Mouse (Mus musculus) testis, adult 2 months (tissue): ENCODE data around the gene Gm45234. TPM values are rescaled to one million over a fixed set of nuclear protein-coding genes. Genes with fewer than 3 reads are reported as not detected.

ENCODE experiments used
- H3K27ac ChIP-seq: fragments of 200-500 bp; 2 replicates; pipeline ENCODE4 v1.5.1; 2012; ENCODE audit warnings: low read depth, low read length; ENCODE audit not compliant: control insufficient read depth, insufficient read depth
- H3K27me3 ChIP-seq: fragments of 200-500 bp; 2 replicates; pipeline ENCODE4 v1.6.1; 2012; ENCODE audit warnings: mild to moderate bottlenecking, low read length, moderate library complexity; ENCODE audit not compliant: control insufficient read depth, insufficient read depth
- H3K36me3 ChIP-seq: fragments of 200-500 bp; 2 replicates; pipeline ENCODE4 v1.6.1; 2012; ENCODE audit warnings: mild to moderate bottlenecking, low read length; ENCODE audit not compliant: control insufficient read depth, insufficient read depth
- H3K4me1 ChIP-seq: fragments of 200-500 bp; 2 replicates; pipeline ENCODE4 v1.6.1; 2012; ENCODE audit warnings: low read length; ENCODE audit not compliant: control insufficient read depth, insufficient read depth
- H3K4me3 ChIP-seq: fragments of 200-500 bp; 2 replicates; pipeline ENCODE4 v1.5.1; 2012; ENCODE audit warnings: low read depth, mild to moderate bottlenecking, low read length, moderate library complexity, mixed read lengths; ENCODE audit not compliant: control insufficient read depth
- CTCF ChIP-seq: fragments of 200-500 bp; IDR thresholded peaks from 2 replicates; pipeline ENCODE4 v1.5.1; 2012; ENCODE audit warnings: low read depth, mild to moderate bottlenecking, inconsistent platforms, low read length, moderate library complexity; ENCODE audit not compliant: control insufficient read depth, insufficient read depth, insufficient replicate concordance
- POLR2A ChIP-seq: fragments of 200-500 bp; IDR thresholded peaks from 2 replicates; pipeline ENCODE4 v1.6.1; 2012; ENCODE audit warnings: low read depth, mild to moderate bottlenecking, inconsistent platforms, low read length, moderate library complexity; ENCODE audit not compliant: control insufficient read depth
- polyA plus RNA-seq: library from polyadenylated mRNA; depleted of rRNA; stranded (reverse); fragments of >200 nt; gene quantifications from 2 replicates; pipeline ENCODE4 v1.2.3, GENCODE M21; 2012

Gm45234 gene
- polyA plus RNA-seq, 1 experiment, result 0.05 TPM

GRCm38 (mm10) chr6:124702102-124702783 is 53.6 kb downstream of the Gm45234 start:
- H3K27me3 ChIP-seq, result no peaks in the 10 kb centered on the region

GRCm38 (mm10) chr6:124701338-124701737 is 54.5 kb downstream of the Gm45234 start:
- Histone ChIP-seq H3K4me3 (peak overlapping the region; percentile 66), H3K27ac (peak overlapping the region; percentile 19), H3K36me3 (peaks cover 8% of the 10 kb centered on the region), H3K27me3 (no peaks in the 10 kb centered on the region), H3K4me1 (peaks cover 9% of the 10 kb centered on the region)
- TF ChIP-seq CTCF (no peak), POLR2A (no peak; the same call in 1 of the 2 replicates)

More at GRCm38 (mm10) chr6:124702102-124702783, 53.6 kb downstream of the Gm45234 start:
- peaks cover 7% of the 10 kb centered on the region for H3K4me1 ChIP-seq
- no peak overlapping the region for H3K27ac ChIP-seq
- H3K36me3 ChIP-seq, result peaks cover 8% of the 10 kb centered on the region
- peak overlapping the region; percentile 66 for H3K4me3 ChIP-seq
- TF ChIP-seq POLR2A (no peak), CTCF (no peak)

- Histone ChIP-seq H3K4me3 (peak overlapping the region; percentile 53), H3K4me1 (peaks cover 9% of the 10 kb centered on the region), H3K27ac (peak overlapping the region; percentile 69), H3K36me3 (peaks cover 7% of the 10 kb centered on the region), H3K27me3 (no peaks in the 10 kb centered on the region)
- TF ChIP-seq CTCF, result no peak
- TF ChIP-seq POLR2A, result no peak
These were observed 55.7 kb downstream of the Gm45234 start for GRCm38 (mm10) chr6:124699962-124700610.

GRCm38 (mm10) chr6:124699366-124699765 is 56.5 kb downstream of the Gm45234 start:
- Histone ChIP-seq H3K4me3 (no peak overlapping the region), H3K4me1 (peaks cover 9% of the 10 kb centered on the region)
- TF ChIP-seq POLR2A (no peak), CTCF (no peak)

GRCm38 (mm10) chr6:124698751-124699150 is 57.1 kb downstream of the Gm45234 start:
- Histone ChIP-seq H3K36me3 (peaks cover 5% of the 10 kb centered on the region), H3K4me3 (no peak overlapping the region), H3K27me3 (no peaks in the 10 kb centered on the region), H3K27ac (no peak overlapping the region), H3K4me1 (peaks cover 9% of the 10 kb centered on the region)
- TF ChIP-seq CTCF (no peak), POLR2A (no peak)

More at GRCm38 (mm10) chr6:124699366-124699765, 56.5 kb downstream of the Gm45234 start:
- Histone ChIP-seq H3K27me3 (no peaks in the 10 kb centered on the region), H3K36me3 (peaks cover 5% of the 10 kb centered on the region), H3K27ac (no peak overlapping the region; the same call in 1 of the 2 replicates)

- H3K4me1 ChIP-seq, result peaks cover 9% of the 10 kb centered on the region
- no peak overlapping the region for H3K27ac ChIP-seq
- TF ChIP-seq POLR2A, result no peak
- no peak for TF ChIP-seq CTCF
- H3K4me3 ChIP-seq, result no peak overlapping the region
- peaks cover 5% of the 10 kb centered on the region for H3K36me3 ChIP-seq
- no peaks in the 10 kb centered on the region for H3K27me3 ChIP-seq
These were observed 59.2 kb downstream of the Gm45234 start for GRCm38 (mm10) chr6:124696441-124697150.
